Mouse (Mus musculus): ENCODE measurements around the gene Tnfrsf4. TPM values are rescaled to one million over a fixed set of nuclear protein-coding genes. Genes with fewer than 3 reads are reported as not detected.

Gene Tnfrsf4
- polyA plus RNA-seq, 1 experiment from 2014 or later = 4.9 TPM

DNA sequence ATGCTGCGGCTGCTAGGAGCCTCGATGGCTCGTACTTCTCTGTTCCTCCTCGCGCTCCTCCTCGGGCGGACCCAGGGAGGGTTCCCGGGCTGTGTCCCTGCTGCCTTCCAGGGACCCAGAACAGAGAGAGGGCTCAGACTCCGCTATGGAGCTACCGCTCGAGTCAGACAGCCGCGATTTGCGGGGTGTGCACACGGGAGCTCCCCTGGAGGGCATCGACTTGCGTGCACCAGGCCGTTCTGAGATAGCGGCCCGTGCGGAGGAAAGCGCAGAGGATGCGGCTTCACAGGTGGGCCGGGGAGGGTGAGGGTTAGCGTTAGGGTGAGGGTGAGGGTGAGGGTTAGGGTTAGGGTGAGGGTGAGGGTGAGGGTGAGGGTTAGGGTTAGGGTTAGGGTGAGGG is 21.3 kb downstream of the Tnfrsf4 start:
- no peak overlapping the region for H3K4me3 ChIP-seq (ENCODE audit: low read depth, low read length)
- peaks cover 17% of the 10 kb centered on the region for H3K4me1 ChIP-seq (ENCODE audit: insufficient read depth, low read depth, low read length)
- no peaks in the 10 kb centered on the region for H3K9me3 ChIP-seq (ENCODE audit: low read length)
- no peaks in the 10 kb centered on the region for H3K36me3 ChIP-seq (ENCODE audit: insufficient read depth, low read length)
- TF ChIP-seq EP300 (IDR thresholded peaks at IDR 0.05) (no peak), CTCF (IDR thresholded peaks at IDR 0.05) (no peak)
- no peak overlapping the region for H3K27ac ChIP-seq (ENCODE audit: low read length)
- WGBS = 28% methylated on average over 25 of the region's 25 CpGs
- H3K9ac ChIP-seq (replicated peaks; ENCODE audit: low read depth) = no peak overlapping the region
- no peak for DNase-seq (ENCODE audit: low spot score)
- peaks cover 4% of the 10 kb centered on the region; the same call in 1 of the 2 replicates for H3K27me3 ChIP-seq (replicated peaks; ENCODE audit: insufficient read depth, low read length)
- peak overlapping the region; percentile 25 for H3K4me2 ChIP-seq (replicated peaks; ENCODE audit: low read depth, low read length)
- no peak for ATAC-seq

DNA sequence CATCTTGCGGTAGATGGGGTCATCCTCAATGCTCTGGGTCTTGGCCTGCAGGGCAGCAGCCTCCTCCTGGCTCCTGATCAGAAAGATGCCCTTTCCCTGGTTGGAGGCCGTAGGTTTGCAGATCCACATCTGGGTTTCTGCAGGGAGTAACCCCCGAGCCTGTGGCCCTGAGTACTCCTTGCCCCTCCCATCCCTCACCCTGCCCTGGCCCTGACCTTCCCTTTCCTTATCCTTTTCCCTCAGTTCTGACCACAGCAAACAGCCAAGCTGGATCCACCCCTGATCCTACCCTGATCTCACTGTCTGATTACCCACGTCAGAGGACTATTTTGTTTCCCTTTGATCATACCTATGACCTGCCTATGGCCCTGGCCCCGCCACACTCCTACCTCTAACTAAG is 31.1 kb downstream of the Tnfrsf4 start:
- WGBS = 42% methylated on average over 5 of the region's 5 CpGs
- no peak for TF ChIP-seq CTCF (IDR thresholded peaks at IDR 0.05)
- no peak for TF ChIP-seq EP300 (IDR thresholded peaks at IDR 0.05)
- Histone ChIP-seq H3K9me3 (ENCODE audit: low read length) (no peaks in the 10 kb centered on the region), H3K4me1 (ENCODE audit: insufficient read depth, low read depth, low read length) (no peaks in the 10 kb centered on the region), H3K9ac (replicated peaks; ENCODE audit: low read depth) (no peak overlapping the region), H3K27ac (ENCODE audit: low read length) (no peak overlapping the region), H3K36me3 (ENCODE audit: insufficient read depth, low read length) (no peaks in the 10 kb centered on the region), H3K4me2 (replicated peaks; ENCODE audit: low read depth, low read length) (no peak overlapping the region), H3K27me3 (replicated peaks; ENCODE audit: insufficient read depth, low read length) (no peaks in the 10 kb centered on the region), H3K4me3 (ENCODE audit: low read depth, low read length) (no peak overlapping the region)
- no peak for ATAC-seq
- no peak for DNase-seq (ENCODE audit: low spot score)

DNA sequence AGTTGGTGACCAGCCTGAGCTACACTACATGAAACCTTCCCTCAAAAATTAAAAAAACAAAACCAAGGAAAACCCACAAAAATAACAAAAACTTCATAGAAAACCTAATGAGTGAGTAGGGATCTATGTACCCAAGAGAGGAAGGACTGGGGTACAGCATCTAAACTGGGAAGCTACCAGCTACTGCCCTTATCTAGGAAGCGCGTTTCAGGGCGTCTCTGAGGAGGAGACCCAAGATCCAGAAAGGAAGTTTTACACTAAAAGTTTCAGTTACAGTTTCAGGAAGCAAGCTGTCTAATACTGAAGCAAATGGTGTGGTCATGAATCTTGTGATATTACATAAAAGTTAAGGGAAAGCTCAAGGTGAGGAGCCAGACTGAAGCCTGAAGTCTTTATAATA is 36.1 kb downstream of the Tnfrsf4 start:
- Histone ChIP-seq H3K27me3 (replicated peaks; ENCODE audit: insufficient read depth, low read length) (no peaks in the 10 kb centered on the region), H3K36me3 (ENCODE audit: insufficient read depth, low read length) (no peaks in the 10 kb centered on the region), H3K9me3 (ENCODE audit: low read length) (no peaks in the 10 kb centered on the region), H3K4me2 (replicated peaks; ENCODE audit: low read depth, low read length) (no peak overlapping the region), H3K27ac (ENCODE audit: low read length) (no peak overlapping the region), H3K4me1 (ENCODE audit: insufficient read depth, low read depth, low read length) (no peaks in the 10 kb centered on the region), H3K9ac (replicated peaks; ENCODE audit: low read depth) (no peak overlapping the region), H3K4me3 (ENCODE audit: low read depth, low read length) (no peak overlapping the region)
- TF ChIP-seq EP300 (IDR thresholded peaks at IDR 0.05) = no peak
- no peak for TF ChIP-seq CTCF (IDR thresholded peaks at IDR 0.05)
- ATAC-seq = no peak
- WGBS = 61% methylated on average over 3 of the region's 3 CpGs
- no peak for DNase-seq (ENCODE audit: low spot score)

DNA sequence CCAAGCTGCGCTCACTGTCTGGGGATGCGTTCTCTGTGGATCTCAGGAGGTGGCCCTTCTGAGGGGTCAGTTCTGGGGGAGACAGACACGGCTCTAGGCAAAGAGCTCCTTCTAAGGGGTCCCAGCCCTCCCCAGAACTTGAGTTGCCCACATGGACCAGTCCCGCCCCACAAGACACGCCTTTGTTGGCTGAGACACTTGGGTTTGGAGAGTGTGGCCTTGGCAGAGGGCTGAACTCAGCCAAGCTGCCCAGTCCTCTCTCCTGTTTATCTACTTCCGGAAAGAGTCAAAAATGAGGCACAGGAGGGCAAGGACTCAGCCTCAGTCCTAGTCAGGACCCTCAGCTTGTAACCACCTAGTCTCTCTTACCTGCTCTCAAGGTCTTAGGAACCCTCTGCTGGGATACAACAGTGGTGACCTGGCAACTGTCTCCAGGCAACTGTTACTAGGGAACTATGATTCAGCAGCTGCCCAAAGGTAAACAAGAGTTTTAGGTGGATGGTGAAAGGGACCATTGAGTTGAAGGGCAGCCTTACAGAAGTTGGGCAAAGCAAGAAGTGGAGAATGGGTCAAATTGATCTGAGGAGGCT is 36.8 kb downstream of the Tnfrsf4 start:
- ATAC-seq (peak; percentile 63), DNase-seq (ENCODE audit: low spot score) (peak; percentile 55)
- TF ChIP-seq EP300 (IDR thresholded peaks at IDR 0.05) = no peak
- TF ChIP-seq CTCF (IDR thresholded peaks at IDR 0.05) = no peak
- H3K9me3 ChIP-seq (ENCODE audit: low read length) = no peaks in the 10 kb centered on the region
- no peaks in the 10 kb centered on the region for H3K27me3 ChIP-seq (replicated peaks; ENCODE audit: insufficient read depth, low read length)
- no peak overlapping the region for H3K27ac ChIP-seq (ENCODE audit: low read length)
- no peaks in the 10 kb centered on the region for H3K36me3 ChIP-seq (ENCODE audit: insufficient read depth, low read length)
- H3K4me2 ChIP-seq (replicated peaks; ENCODE audit: low read depth, low read length) = no peak overlapping the region
- H3K4me3 ChIP-seq (ENCODE audit: low read depth, low read length) = no peak overlapping the region
- no peak overlapping the region for H3K9ac ChIP-seq (replicated peaks; ENCODE audit: low read depth)
- 45% methylated on average over 6 of the region's 6 CpGs for WGBS
- H3K4me1 ChIP-seq (ENCODE audit: insufficient read depth, low read depth, low read length) = no peaks in the 10 kb centered on the region

DNA sequence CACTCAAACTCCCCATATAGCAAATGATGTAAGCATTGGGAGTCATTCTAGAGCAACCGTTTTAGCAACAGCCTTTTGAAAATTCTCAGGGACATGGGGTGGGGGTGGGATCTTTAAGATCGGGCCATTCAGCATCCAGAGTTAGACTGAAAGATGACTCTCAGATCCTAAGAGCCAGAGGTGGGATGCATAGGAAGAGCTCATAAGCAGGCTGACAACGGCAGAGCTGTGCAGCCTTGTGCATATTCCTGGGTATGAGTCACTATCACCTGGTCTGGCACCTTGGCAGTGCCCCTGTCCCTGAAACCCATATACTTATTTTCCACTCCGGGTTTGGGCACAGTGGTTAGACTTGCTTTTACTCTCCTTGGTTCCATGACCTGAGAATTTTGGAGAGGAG is 39.5 kb downstream of the Tnfrsf4 start:
- H3K36me3 ChIP-seq (ENCODE audit: insufficient read depth, low read length) = no peaks in the 10 kb centered on the region
- 55% methylated on average over 4 of the region's 4 CpGs for WGBS
- no peaks in the 10 kb centered on the region for H3K9me3 ChIP-seq (ENCODE audit: low read length)
- H3K4me1 ChIP-seq (ENCODE audit: insufficient read depth, low read depth, low read length) = no peaks in the 10 kb centered on the region
- no peak overlapping the region for H3K27ac ChIP-seq (ENCODE audit: low read length)
- H3K4me2 ChIP-seq (replicated peaks; ENCODE audit: low read depth, low read length) = no peak overlapping the region
- H3K27me3 ChIP-seq (replicated peaks; ENCODE audit: insufficient read depth, low read length) = no peaks in the 10 kb centered on the region
- H3K9ac ChIP-seq (replicated peaks; ENCODE audit: low read depth) = no peak overlapping the region
- ATAC-seq = no peak
- DNase-seq (ENCODE audit: low spot score) = no peak
- TF ChIP-seq EP300 (IDR thresholded peaks at IDR 0.05) (no peak), CTCF (IDR thresholded peaks at IDR 0.05) (no peak)
- no peak overlapping the region for H3K4me3 ChIP-seq (ENCODE audit: low read depth, low read length)

DNA sequence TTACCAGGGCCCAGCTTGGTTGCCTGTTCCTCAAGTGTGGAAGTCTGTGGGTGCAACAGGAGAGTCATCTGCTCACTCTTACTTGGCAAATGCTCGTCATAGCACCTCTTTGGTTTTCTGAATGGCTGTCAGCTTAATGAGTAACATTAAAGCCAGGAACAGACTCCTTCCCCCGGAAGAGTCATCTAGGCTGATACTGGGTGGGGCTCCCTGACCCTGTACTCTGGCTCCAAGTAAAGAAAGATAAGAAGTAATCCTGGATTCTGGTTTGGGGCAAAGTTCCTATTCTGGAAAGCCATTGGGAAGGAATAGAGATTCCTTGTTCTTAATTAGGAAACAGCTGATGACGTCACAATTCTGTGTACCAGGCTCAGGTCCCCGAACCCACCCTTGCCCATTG is 40.5 kb downstream of the Tnfrsf4 start:
- Histone ChIP-seq H3K4me2 (replicated peaks; ENCODE audit: low read depth, low read length) (no peak overlapping the region), H3K9ac (replicated peaks; ENCODE audit: low read depth) (no peak overlapping the region), H3K27ac (ENCODE audit: low read length) (no peak overlapping the region), H3K36me3 (ENCODE audit: insufficient read depth, low read length) (no peaks in the 10 kb centered on the region), H3K9me3 (ENCODE audit: low read length) (no peaks in the 10 kb centered on the region), H3K4me3 (ENCODE audit: low read depth, low read length) (no peak overlapping the region), H3K27me3 (replicated peaks; ENCODE audit: insufficient read depth, low read length) (no peaks in the 10 kb centered on the region), H3K4me1 (ENCODE audit: insufficient read depth, low read depth, low read length) (no peaks in the 10 kb centered on the region)
- no peak for ATAC-seq
- DNase-seq (ENCODE audit: low spot score) = no peak
- TF ChIP-seq EP300 (IDR thresholded peaks at IDR 0.05) (no peak), CTCF (IDR thresholded peaks at IDR 0.05) (no peak)
- 65% methylated on average over 4 of the region's 4 CpGs for WGBS

DNA sequence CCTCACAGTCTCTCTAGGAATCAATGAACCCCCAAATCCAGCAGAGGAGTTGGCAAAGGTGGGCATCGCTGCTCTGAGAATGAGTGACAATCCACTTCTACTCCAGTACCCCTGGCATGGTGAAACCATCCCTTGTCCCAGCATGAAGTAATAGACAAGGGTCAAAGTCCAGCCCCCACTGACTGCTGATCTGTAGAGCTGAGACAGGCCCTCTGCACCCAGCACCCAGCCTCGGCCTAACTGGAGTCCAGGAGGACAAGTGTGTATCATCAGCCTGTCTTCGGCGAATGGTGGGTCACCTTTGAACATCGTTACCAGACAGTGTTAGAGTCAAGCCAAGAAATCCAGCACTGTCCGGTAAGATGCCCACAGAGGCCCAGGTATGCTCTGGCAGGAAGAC is 41.0 kb downstream of the Tnfrsf4 start:
- Histone ChIP-seq H3K36me3 (ENCODE audit: insufficient read depth, low read length) (no peaks in the 10 kb centered on the region), H3K27me3 (replicated peaks; ENCODE audit: insufficient read depth, low read length) (no peaks in the 10 kb centered on the region), H3K4me1 (ENCODE audit: insufficient read depth, low read depth, low read length) (no peaks in the 10 kb centered on the region), H3K4me2 (replicated peaks; ENCODE audit: low read depth, low read length) (no peak overlapping the region), H3K4me3 (ENCODE audit: low read depth, low read length) (no peak overlapping the region), H3K9me3 (ENCODE audit: low read length) (no peaks in the 10 kb centered on the region), H3K27ac (ENCODE audit: low read length) (no peak overlapping the region), H3K9ac (replicated peaks; ENCODE audit: low read depth) (no peak overlapping the region)
- no peak for TF ChIP-seq EP300 (IDR thresholded peaks at IDR 0.05)
- WGBS = 93% methylated on average over 6 of the region's 6 CpGs
- ATAC-seq = no peak
- DNase-seq (ENCODE audit: low spot score) = no peak
